Mouse (Mus musculus): ENCODE measurements around the gene Gm28043.

The Gm28043 gene

DNA sequence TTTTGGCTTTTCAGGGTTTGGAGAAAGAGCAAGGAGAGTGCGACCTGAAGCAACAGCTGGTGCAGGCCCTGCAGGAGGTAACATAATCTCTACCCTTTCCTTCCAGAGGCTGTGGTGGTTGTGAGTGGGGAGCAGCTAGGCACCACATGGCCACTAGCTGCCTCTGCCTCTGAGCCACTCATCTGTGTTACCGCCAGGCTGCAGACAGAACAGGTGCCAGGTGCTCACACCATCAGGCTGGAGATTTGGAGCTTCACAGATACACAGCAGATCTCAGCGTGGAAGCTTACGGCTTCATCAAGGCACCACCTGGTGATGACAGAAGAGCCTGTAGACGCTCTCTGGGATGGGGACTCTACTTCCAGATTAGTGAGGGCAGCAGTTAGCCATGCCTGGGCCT, 14.3 kb downstream of the Gm28043 start:
- DNase-seq, result no peak

DNA sequence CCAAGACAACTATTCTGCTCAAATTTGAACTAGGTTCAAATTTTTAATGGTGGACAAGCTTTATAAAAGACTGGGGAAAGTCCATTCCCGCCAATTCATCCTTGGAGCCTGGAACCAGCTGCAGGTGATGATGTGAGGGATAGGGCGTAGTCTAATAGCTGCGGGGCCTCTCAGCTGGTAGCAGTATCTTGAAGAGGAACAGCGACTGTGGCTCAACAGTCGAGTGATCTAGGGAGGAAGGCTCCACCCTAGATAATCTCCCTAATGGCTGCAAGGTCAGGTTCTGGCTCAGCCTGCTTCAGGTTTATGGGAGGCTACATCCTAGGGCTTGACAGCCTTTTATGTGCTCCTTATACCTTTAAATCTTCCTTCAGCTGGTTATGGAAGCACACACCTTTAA, 14.9 kb downstream of the Gm28043 start:
- no peak for DNase-seq

DNA sequence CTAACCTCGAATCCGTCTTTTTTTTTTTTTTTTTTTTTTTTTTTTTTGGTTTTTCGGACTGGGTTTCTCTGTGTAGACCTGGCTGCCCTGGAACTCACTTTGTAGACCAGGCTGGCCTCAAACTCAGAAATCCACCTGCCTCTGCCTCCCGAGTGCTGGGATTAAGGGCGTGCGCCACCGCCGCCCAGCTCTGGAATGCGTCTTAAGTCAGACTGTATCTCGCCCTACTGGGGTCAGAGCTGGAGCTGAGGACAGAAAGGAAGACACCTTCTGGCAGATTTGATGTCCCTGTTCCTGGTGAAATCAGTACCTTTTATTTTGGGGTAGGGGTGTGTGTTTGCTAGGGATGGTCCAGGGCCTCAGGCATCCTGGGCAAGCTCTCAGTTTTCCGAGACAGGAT, 17.6 kb downstream of the Gm28043 start:
- no peak for DNase-seq

DNA sequence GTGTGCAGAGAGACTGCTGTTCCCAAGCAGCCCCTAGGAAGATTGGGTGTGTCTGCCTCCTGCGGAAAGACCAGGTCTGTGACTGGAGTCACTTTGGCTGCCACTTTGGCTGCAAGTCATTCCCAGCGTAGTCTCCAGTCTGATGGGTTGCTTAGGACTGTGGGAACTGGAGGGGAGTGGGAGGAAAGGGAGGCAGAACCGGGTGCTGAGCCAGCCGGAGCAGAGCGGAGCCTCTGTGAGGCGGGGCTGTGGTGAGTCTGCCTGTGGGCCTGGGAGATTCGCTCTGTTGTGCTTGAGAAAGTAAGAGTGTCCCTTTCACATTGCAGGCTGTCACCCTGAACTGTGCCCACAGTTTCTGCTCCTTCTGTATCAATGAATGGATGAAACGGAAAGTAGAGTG, 20.8 kb downstream of the Gm28043 start:
- DNase-seq, result no peak

DNA sequence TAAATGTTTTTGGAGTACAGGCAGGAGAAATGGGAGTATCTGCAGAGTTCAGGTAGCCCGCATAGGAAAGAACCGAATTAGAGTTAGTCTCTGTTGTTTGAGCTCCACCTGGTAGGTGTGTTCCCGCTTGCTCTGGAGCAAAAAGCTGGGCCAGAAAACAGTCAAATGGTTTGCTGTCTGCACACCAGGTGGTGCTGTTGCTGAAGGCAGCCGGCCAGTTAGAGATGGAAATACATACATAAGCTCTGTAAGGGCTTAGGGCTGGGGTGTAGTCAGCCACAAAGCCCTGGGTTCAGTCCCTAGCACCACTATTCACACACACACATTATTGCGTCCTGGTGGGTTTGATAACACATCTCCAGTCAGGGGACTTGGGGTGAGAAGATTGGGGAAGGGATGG, 21.4 kb downstream of the Gm28043 start:
- peak; percentile 45 for DNase-seq

DNA sequence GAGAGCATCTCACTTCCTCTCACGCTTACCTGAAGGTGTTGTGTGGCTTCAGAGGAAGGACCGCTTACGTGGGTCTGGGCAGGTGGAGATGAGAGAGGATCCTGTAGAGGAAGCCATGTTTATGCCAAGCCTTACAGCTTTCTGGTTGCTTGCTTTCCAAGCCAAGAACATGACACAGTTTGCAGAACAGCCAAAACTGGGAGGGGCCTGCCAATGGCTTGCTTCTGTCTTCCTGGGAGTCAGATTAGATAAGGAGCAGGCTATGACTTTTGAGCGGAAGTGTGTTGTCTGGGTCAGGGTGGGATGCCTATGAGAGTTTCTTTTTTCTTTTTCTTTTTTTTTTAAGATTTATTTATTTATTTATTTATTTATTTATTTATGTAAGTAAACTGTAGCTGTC, 22.7 kb downstream of the Gm28043 start:
- peak; percentile 44 for DNase-seq

DNA sequence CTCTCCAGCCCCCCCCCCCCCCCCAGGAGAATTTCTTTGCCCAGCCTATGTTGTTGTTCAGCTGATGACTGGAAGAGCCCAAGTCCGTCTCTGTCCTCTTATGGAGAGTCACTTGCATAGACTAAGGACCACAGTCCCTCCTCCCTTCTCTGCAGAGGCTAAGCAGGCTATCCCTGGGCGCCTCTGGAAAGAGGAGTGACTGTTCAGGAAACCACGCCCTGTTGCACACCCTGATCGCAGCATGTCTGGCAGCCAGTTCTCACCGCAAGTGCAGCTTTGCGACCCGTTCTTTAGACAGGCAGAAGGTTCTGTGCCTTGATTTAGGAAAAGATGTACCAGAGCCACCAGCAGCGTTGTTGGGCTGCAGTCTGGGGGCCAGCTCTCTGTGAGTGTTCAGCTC, 23.2 kb downstream of the Gm28043 start:
- peak; percentile 50 for DNase-seq

DNA sequence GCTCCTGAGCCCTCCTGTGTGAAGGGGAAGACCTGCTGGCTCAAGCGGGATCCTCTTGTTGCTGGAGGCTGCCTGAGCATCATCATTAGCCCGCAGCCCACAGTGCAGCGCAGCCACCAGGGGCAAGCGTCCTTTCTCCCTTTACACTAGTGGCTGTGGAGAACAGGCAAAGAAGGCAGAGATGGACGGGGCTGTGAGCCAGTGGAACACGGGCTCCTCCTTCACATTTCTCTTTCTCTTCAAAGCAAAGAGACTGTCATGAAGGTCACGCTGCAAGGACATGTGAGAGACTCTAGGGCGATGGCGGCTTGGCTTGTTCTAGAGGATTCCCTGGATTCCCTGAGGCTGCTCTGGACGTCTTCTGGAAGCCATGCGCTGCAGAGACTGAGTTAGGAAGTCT, 26.3 kb downstream of the Gm28043 start:
- DNase-seq, result no peak

DNA sequence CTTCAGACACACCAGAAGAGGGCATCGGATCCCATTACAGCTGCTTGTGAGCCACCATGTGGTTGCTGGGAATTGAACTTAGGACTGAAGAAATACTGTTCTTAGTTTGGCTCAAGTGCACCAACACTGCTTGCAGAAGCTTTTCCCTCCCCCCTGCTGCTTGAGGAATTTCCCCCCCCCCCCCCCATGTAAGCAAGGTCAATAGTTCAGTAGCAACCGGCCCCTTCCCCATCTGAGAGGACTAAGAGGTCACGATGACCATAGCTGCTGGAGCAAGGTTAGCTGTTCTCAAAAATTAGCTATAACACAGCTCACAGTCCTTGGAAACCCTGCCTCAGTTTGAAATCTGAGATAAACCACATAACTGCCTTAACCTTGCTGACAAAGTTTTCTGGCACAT, 27.5 kb downstream of the Gm28043 start:
- no peak for DNase-seq

DNA sequence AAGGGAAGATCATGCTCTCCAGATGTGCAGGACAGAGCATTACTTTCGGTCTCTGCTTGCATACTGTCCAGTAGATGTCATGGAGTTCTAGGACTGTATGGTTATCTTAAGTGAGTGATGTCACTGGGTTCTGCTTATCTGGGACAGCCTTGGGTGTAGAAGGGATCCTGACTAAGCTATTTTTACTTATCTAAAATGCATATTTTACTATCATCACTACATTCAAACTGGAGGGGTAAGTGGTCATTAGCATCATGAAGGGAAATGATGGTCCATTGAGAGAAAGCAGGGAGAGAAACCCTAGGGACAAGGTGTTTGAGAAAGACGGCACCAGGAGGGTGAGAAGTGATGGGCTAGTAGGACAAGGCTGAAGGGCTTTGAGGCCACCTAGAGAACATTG, 43.6 kb downstream of the Gm28043 start:
- DNase-seq, result no peak

DNA sequence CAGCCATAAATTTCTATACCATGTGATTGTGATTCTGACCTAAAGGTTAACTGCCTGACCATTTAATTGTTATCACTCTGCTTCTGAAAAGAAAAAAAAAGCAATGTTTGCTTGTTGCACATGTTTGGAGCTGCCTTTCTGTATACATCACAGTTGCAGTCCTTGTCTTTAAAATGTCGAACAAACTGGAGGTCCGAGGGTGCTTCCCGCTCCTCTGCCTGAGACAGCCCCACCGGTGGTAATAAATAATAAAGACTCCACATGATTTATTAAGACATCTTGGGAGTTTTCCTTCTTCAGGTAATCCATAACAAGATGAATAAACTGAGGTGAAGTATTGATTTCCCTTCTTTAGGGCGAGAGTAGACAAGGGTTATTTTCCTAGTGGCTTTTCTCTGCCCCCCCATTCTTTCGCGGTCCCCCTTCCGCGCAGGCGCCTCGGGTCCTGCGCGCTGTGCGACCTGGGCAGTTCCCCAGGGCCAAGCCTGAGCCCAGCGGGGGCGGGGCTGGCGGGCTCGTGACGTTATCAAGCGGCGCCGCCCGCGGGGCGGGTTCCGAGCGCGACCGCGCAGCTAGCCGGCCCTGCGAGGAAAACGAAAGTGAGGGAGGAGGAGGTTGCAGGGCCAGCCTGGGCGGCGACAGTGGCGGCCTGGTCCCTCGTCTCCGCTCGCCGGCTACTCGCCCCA, 45.5 kb downstream of the Gm28043 start, which contains the start of gene Cmtr1:
TSS of gene Cmtr1 (plus strand) at position 520 of the 686 bp plus-strand sequence.
- peak; percentile 98 for DNase-seq

DNA sequence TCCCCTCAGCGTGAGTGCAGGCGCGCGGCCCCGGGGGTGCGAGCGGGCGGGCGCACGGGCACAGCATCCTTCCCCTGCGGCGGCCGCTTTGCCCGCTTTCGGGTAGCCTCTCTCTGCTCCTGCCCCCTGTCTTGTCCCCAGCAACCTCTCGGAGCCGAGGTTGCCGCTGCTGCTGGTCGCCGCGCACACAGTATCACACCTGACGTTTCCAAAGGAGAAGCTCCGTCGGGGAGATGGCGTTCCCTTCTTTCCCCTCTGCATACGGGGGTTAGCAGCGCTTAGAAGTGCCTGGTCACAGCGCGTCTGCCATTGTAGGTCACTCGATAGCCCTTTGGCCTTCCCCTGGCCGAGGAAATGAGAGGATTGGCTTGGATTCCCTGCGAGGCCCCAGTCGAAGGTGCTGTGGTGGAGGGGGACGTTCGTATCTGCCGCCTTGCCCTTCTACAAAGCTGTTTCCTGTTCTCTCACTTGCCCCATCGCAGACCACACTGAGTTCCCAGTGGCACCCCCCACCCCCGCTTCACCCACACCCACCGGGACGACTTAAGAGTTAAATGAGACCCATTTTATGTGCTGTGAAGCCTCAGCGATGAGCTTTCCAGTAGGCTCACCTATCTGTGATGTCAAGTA, 46.2 kb downstream of the Gm28043 start:
- DNase-seq, result no peak

DNA sequence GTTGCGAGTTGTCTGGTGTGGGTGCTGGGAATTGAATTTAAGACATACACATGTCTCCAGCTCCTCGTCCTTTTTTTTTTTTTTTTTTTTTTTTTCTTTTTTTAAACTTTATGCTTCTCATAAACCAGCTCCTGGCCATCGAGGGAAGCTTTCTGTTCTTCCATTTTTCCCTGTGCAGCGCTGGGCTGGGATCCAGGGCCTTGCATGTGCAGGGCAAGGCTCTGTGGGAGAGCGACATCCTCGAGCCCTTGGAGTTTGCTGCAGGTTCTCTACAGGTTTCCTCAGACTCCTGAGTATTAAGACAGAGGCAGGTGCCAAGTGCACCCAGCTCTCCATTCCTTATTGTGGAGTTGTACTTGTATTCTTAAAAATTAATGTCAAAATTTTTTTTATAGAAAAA, 47.5 kb downstream of the Gm28043 start:
- DNase-seq, result no peak

DNA sequence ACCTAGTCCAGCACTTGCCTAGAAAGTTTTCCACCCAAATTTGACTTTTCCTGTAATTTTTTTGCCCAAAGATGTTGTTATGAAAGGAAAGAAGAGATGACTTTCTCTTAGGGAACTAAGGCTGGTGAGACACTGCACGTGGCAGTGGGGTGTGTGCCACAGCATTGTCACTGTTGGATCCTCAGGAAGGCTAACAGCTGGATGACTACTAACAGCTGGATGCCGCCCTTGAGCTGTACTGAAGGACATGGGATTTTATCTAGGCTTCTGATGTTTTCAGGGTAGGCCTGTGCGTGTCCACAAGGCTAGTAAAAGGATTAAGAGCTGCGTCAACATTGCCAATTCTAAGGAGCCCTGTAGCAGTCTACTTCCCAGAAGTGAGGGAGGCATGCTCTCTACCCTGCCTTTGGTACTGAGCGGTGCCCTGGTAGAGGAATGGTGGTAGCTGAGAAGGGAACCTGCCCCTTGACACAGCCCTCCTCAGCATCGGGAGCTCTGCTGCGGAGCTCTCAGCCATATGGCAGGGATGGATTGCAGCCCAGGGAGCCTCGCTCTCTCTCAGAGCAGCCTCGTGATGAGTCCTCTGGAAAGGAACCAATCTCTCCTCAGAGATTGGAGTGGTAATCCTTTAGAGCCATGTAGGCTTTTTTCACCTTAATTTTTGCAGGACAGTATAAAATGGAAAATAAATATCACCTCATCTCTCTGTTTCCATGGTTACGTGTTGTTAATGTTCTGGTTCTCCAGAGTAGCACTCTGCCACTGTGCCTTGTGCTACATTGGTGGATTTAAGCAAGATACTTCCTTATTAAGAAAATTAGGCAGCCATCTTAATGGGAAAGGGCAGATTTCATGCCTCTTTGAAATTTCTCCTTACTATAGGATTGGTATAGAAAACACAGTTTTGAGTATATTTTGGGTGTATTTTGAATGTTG, 53.6 kb downstream of the Gm28043 start:
- no peak for DNase-seq

DNA sequence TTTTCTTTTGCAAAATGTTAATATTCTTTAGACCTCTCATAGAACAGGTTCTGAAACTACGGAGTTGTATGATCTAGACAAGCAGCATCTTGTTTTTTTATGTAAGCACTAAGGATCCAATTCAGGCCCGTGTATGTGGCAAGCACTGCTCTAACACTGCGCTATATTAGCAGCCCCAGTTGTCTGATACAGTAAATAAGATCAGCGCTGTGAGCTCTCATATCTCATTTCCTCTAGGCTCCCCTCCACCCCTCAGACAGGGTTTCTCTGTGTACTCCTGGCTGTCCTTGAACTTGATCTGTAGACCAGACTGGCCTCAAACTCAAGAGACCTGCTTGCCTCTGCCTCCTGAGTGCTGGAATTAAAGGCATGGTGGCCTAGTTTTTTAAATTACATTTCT, 54.4 kb downstream of the Gm28043 start:
- DNase-seq, result no peak

DNA sequence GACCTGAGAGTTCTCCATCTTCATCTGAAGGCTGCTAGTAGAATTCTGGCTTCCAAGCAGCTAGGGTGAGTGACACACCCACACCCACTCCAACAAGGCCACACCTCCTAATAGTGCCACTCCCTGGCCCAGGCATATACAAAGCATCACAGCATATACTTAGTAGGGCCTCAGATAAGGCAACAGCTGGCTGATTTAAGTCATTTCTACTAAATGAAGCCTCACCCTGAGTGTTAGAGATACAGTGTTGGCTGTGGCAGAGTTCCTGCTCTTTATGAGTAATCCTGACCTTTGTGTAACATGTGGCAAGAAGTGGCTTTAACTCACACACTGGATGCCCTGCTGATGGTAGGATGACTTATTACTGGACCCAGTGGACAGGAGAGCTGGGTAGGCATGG, 55.3 kb downstream of the Gm28043 start:
- DNase-seq, result no peak

DNA sequence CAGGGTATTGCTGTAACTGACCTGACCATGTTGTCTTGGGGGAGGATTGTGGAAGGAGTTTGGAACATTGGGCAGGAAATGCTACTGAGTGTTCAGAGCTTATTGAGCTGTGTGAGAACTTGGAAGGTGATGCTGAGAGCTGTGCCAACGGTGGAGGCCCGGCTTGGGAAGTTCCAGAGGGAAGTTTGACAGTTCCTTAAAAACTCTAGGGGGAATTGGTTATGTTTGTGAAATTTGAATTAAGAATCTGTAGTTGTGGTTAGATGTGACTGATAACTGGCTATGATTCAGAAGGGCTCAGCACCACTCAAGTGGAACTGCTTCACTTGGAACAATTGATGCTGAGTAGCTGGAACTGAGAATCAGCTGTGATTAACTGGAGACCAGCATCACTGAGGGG, 56.3 kb downstream of the Gm28043 start:
- peak; percentile 24 for DNase-seq

DNA sequence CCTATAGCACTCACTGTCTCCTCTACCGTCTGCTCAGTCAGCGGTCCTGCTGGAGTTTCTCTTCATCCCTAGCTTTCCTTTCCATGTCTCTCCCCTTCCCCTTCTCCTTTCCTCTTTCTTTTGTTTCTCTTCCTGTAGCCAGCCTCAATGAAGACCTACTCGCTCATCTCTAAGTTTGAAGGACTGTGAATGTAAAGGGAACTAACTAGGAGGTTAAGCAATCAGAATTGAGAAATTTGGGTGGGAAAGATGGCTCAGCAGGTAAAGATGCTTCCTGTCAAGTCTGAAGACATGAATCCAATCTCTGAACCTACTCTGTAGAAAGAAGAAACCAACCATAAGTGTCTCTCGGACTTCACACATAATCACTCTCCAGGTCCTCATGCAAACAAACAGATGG, 58.6 kb downstream of the Gm28043 start:
- DNase-seq, result no peak

DNA sequence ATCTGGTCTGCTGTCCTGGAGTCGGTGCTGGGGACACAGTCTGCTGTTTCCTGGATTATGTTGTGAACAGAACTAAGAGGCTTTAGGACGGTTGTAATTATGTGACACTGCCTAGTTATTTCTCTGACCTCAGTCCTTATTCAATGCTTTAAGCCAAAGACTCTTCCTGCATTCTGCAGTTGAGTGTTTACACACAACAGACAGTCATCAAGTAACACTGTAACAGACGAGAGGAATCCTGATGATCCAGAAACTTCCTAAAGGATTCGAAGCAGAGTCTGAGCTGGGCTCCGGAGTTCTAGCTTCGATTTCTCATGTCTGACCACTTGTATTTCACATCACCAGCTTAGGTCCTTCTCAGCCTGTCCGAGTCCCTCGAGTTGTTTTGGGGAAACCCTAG, 63.9 kb downstream of the Gm28043 start:
- DNase-seq, result peak; percentile 37

DNA sequence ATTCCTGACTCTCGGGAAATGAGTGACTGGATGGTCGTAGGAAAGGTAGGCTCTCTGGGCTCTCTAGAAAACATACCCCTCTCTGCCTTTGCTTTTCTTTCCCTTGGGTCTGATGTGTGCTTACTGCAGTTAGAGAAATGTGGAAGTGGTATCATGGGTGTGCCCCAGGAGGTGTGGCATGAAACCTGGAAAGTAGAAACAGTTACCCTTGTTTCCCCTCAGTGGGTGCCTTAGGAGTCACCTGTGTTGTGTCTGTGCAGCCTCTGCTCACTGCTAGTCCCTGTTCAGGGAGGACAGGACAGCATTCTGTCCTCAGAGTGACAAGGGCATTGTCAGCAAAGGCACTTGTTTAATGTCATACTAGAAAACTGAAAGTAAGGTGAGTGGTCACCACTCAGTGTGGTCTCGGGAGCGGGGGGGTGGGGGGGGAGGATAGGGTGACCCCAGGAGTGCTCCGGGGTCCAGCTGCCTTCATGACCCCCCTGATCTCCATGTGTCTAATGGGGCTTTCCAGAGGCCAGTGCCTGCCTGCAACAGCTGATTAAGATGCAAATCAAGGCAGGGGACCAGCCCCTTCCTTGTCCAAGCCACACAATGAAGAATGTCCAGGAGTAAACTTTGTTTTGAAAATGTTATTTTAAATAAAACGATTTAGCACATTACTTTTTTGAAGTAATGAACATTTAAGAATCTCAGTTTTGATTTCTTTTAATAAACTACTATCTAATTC, 64.5 kb downstream of the Gm28043 start:
- DNase-seq, result no peak

DNA sequence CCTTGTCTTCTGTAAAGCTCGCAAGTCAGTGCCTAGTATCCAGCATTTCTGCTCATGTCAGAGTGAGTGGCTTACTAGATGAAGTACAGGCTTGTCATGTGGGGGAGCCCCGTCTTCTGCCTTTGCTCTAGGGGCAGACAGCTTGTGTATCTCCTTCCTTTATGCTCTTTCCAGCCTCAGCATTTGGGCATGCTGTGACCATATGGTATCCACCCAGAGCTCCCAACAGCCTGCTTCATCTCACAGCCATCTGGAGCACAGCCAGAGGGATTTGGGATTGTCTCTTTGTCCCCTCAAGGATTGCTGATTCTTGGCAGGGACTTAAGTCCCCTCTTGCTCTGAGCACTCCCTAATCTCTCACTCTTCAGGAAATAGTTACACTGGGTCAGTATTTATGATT, 65.5 kb downstream of the Gm28043 start:
- DNase-seq, result peak; percentile 65

DNA sequence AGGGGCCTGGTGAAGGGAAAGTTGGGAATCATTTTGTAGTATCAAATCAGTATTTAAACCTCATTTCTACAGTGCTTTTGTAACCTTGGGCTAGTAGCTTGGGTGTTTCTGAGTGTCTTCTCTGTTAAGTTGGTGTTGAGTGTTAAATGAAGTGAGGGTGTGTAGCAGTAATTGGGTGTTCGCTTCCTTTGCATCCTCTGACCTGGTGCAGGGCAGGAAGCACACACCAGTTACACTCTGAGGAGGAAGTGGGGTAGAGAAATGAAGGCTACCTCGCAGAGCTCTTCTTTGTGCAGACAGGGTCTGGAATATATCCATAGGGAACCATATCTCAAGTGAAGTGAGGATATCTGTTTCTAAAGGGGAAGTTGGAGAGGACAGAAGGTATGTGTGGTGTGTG, 66.2 kb downstream of the Gm28043 start:
- DNase-seq, result no peak

DNA sequence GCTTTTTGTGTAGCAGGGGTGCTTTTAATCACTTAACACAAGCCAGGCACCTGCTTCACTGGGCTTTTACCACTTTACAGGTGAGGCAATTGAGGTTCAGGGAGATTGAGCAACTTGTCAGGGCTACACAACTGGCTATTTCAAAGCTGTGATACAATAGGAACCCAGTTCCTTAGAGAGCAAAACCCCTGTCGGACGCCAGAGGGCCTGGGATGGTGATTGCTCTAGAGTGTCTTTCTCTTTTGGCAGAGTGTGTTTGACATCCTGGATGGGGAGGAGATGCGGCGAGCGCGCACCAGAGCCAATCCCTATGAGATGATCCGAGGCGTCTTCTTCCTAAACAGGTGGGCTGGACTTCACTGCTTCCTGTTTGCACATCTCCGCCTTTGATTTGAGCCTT, 67.0 kb downstream of the Gm28043 start:
- no peak for DNase-seq
